Mouse (Mus musculus) forebrain, embryonic 15.5 days (tissue): Measurements from ENCODE around the gene 1700061G19Rik. TPM values are rescaled to one million over a fixed set of nuclear protein-coding genes. Genes with fewer than 3 reads are reported as not detected.
"Not testable (repeated sequence)": the region's sequence is repeated elsewhere in the genome, so short reads cannot be mapped to it uniquely, and the experiment has no call there.

Source experiments
- ATAC-seq: fragments of 200-750 bp; cut with Nextera tagmentation; replicated peaks from 2 replicates; pipeline ENCODE4 v1.8.0; 2017; ENCODE audit warnings: mild to moderate bottlenecking, moderate TSS enrichment, moderate library complexity
- H3K27ac ChIP-seq: fragments of 300-500 bp; sonication (generic); replicated peaks from 2 replicates; pipeline ENCODE4 v1.5.1; 2015; ENCODE audit warnings: mild to moderate bottlenecking, inconsistent platforms
- H3K27me3 ChIP-seq: fragments of 300-500 bp; sonication (generic); 2 replicates; pipeline ENCODE4 v1.6.1; 2015; ENCODE audit warnings: inconsistent platforms
- H3K36me3 ChIP-seq: fragments of 300-500 bp; sonication (generic); 2 replicates; pipeline ENCODE4 v1.6.1; 2015; ENCODE audit warnings: mild to moderate bottlenecking, inconsistent platforms
- H3K4me1 ChIP-seq: fragments of 300-500 bp; sonication (generic); 2 replicates; pipeline ENCODE4 v1.6.1; 2015; ENCODE audit warnings: inconsistent platforms
- H3K4me2 ChIP-seq: fragments of 300-500 bp; sonication (generic); replicated peaks from 2 replicates; pipeline ENCODE4 v1.6.1; 2015; ENCODE audit warnings: mild to moderate bottlenecking, inconsistent platforms
- H3K4me3 ChIP-seq: fragments of 300-500 bp; sonication (generic); 2 replicates; pipeline ENCODE4 v1.5.1; 2015; ENCODE audit warnings: mild to moderate bottlenecking, inconsistent platforms
- H3K9ac ChIP-seq: fragments of 300-500 bp; sonication (generic); replicated peaks from 2 replicates; pipeline ENCODE4 v1.6.1; 2015; ENCODE audit warnings: mild to moderate bottlenecking, inconsistent platforms
- H3K9me3 ChIP-seq: fragments of 300-500 bp; sonication (generic); 2 replicates; pipeline ENCODE4 v1.6.1; 2016; ENCODE audit warnings: inconsistent platforms
- WGBS: fragments of 180-500 bp; shearing (Covaris S2); methylation state at CpG from one replicate; pipeline ENCODE4 v1.1.7; 2015; ENCODE audit warnings: mixed read lengths; 5-methylcytosine and 5-hydroxymethylcytosine counted together
- polyA plus RNA-seq: library from polyadenylated mRNA; unstranded; fragments of >200 nt; fragmentation: Nextera tagmentation; extraction: Ambion mirVana; gene quantifications from 2 replicates; pipeline ENCODE4 v1.2.1, GENCODE M21; 2015

1700061G19Rik gene
- polyA plus RNA-seq, 1 experiment from 2014 or later, result 0.50 TPM

GRCm38 (mm10) chr17:56902698-56903097 lies 27.4 kb downstream of the 1700061G19Rik start:
- no peak overlapping the region for H3K9ac ChIP-seq
- H3K4me1 ChIP-seq, result peaks cover under 1% of the 10 kb centered on the region; the same call in 1 of the 2 replicates
- H3K36me3 ChIP-seq, result peaks cover 49% of the 10 kb centered on the region
- no peak overlapping the region for H3K27ac ChIP-seq
- H3K9me3 ChIP-seq, result no peaks in the 10 kb centered on the region
- H3K4me2 ChIP-seq, result no peak overlapping the region
- WGBS, result 86% methylated on average over 5 of the region's 5 CpGs
- H3K27me3 ChIP-seq, result no peaks in the 10 kb centered on the region
- H3K4me3 ChIP-seq, result no peak overlapping the region
- ATAC-seq, result no peak

GRCm38 (mm10) chr17:56906166-56906565 lies 30.9 kb downstream of the 1700061G19Rik start:
- ATAC-seq, result no peak
- WGBS, result 95% methylated on average over 3 of the region's 3 CpGs
- Histone ChIP-seq H3K27ac (no peak overlapping the region), H3K27me3 (no peaks in the 10 kb centered on the region), H3K4me1 (no peaks in the 10 kb centered on the region), H3K9ac (no peak overlapping the region), H3K9me3 (no peaks in the 10 kb centered on the region), H3K36me3 (peaks cover 42% of the 10 kb centered on the region), H3K4me3 (no peak overlapping the region), H3K4me2 (no peak overlapping the region)

GRCm38 (mm10) chr17:56907096-56907495 lies 31.8 kb downstream of the 1700061G19Rik start:
- ATAC-seq, result no peak
- H3K4me3 ChIP-seq, result no peak overlapping the region
- H3K9me3 ChIP-seq, result no peaks in the 10 kb centered on the region
- no peaks in the 10 kb centered on the region for H3K4me1 ChIP-seq
- H3K9ac ChIP-seq, result no peak overlapping the region
- 93% methylated on average over 5 of the region's 5 CpGs for WGBS
- no peaks in the 10 kb centered on the region for H3K27me3 ChIP-seq
- no peak overlapping the region for H3K4me2 ChIP-seq
- H3K36me3 ChIP-seq, result peaks cover 40% of the 10 kb centered on the region
- H3K27ac ChIP-seq, result no peak overlapping the region

- Histone ChIP-seq H3K27me3 (no peaks in the 10 kb centered on the region), H3K27ac (no peak overlapping the region), H3K4me2 (no peak overlapping the region), H3K4me3 (no peak overlapping the region), H3K9ac (no peak overlapping the region), H3K36me3 (peaks cover 40% of the 10 kb centered on the region), H3K4me1 (no peaks in the 10 kb centered on the region), H3K9me3 (no peaks in the 10 kb centered on the region)
- ATAC-seq, result no peak
- WGBS, result 89% methylated on average over 9 of the region's 9 CpGs
These were observed 32.6 kb downstream of the 1700061G19Rik start for GRCm38 (mm10) chr17:56907887-56908286.

- ATAC-seq, H3K4me1 ChIP-seq: not testable (repeated sequence)
These were observed 34.5 kb downstream of the 1700061G19Rik start for GRCm38 (mm10) chr17:56909764-56910163.

GRCm38 (mm10) chr17:56913023-56913422 lies 37.7 kb downstream of the 1700061G19Rik start:
- Histone ChIP-seq H3K4me3 (no peak overlapping the region), H3K27me3 (no peaks in the 10 kb centered on the region), H3K4me2 (no peak overlapping the region), H3K9me3 (no peaks in the 10 kb centered on the region), H3K36me3 (peaks cover 52% of the 10 kb centered on the region), H3K27ac (no peak overlapping the region), H3K4me1 (no peaks in the 10 kb centered on the region), H3K9ac (no peak overlapping the region)
- ATAC-seq, result no peak
- 98% methylated on average over 3 of the region's 3 CpGs for WGBS

More at GRCm38 (mm10) chr17:56909764-56910163, 34.5 kb downstream of the 1700061G19Rik start:
- not testable (repeated sequence) for H3K4me2 ChIP-seq, H3K9ac ChIP-seq, H3K27me3 ChIP-seq, H3K4me3 ChIP-seq, H3K27ac ChIP-seq, H3K9me3 ChIP-seq
- H3K36me3 ChIP-seq, result peaks cover 43% of the 10 kb centered on the region
- 78% methylated on average over 2 of the region's 2 CpGs for WGBS

GRCm38 (mm10) chr17:56913444-56913843 lies 38.2 kb downstream of the 1700061G19Rik start:
- Histone ChIP-seq H3K27ac (no peak overlapping the region), H3K9ac (no peak overlapping the region), H3K27me3 (no peaks in the 10 kb centered on the region), H3K9me3 (no peaks in the 10 kb centered on the region), H3K36me3 (peaks cover 53% of the 10 kb centered on the region), H3K4me1 (no peaks in the 10 kb centered on the region), H3K4me2 (no peak overlapping the region), H3K4me3 (no peak overlapping the region)
- no peak for ATAC-seq

GRCm38 (mm10) chr17:56917166-56917565 lies 41.9 kb downstream of the 1700061G19Rik start:
- H3K36me3 ChIP-seq, result peaks cover 48% of the 10 kb centered on the region
- no peaks in the 10 kb centered on the region for H3K27me3 ChIP-seq
- H3K9ac ChIP-seq, result no peak overlapping the region
- no peak overlapping the region for H3K4me2 ChIP-seq
- no peaks in the 10 kb centered on the region for H3K9me3 ChIP-seq
- H3K27ac ChIP-seq, result no peak overlapping the region
- ATAC-seq, result no peak
- H3K4me1 ChIP-seq, result no peaks in the 10 kb centered on the region
- no peak overlapping the region for H3K4me3 ChIP-seq
- WGBS, result 97% methylated on average over 2 of the region's 2 CpGs

- H3K36me3 ChIP-seq, result peaks cover 44% of the 10 kb centered on the region
- no peak overlapping the region for H3K4me3 ChIP-seq
- WGBS, result 82% methylated on average over 3 of the region's 3 CpGs
- ATAC-seq, result 0 out of 2 replicates have a peak, but pooled peaks have one; percentile 23
- no peak overlapping the region for H3K27ac ChIP-seq
- H3K4me1 ChIP-seq, result no peaks in the 10 kb centered on the region
- no peaks in the 10 kb centered on the region for H3K9me3 ChIP-seq
- H3K27me3 ChIP-seq, result no peaks in the 10 kb centered on the region
- no peak overlapping the region for H3K4me2 ChIP-seq
- no peak overlapping the region for H3K9ac ChIP-seq
These were observed 44.4 kb downstream of the 1700061G19Rik start for GRCm38 (mm10) chr17:56919725-56920124.

GRCm38 (mm10) chr17:56925998-56926397 lies 50.7 kb downstream of the 1700061G19Rik start:
- Histone ChIP-seq H3K27ac (no peak overlapping the region), H3K9me3 (no peaks in the 10 kb centered on the region), H3K9ac (no peak overlapping the region), H3K4me1 (peaks cover 7% of the 10 kb centered on the region), H3K4me2 (no peak overlapping the region), H3K4me3 (no peak overlapping the region), H3K27me3 (no peaks in the 10 kb centered on the region), H3K36me3 (peaks cover 26% of the 10 kb centered on the region)
- WGBS, result 93% methylated on average over 2 of the region's 2 CpGs
- ATAC-seq, result no peak

- H3K9me3 ChIP-seq, result no peaks in the 10 kb centered on the region
- no peaks in the 10 kb centered on the region for H3K27me3 ChIP-seq
- H3K4me1 ChIP-seq, result peaks cover 37% of the 10 kb centered on the region
- H3K4me2 ChIP-seq, result no peak overlapping the region
- H3K9ac ChIP-seq, result no peak overlapping the region
- H3K36me3 ChIP-seq, result peaks cover 15% of the 10 kb centered on the region; the same call in 1 of the 2 replicates
- no peak overlapping the region for H3K27ac ChIP-seq
- H3K4me3 ChIP-seq, result no peak overlapping the region
- ATAC-seq, result no peak
These were observed 53.8 kb downstream of the 1700061G19Rik start for GRCm38 (mm10) chr17:56929101-56929500.

- Histone ChIP-seq H3K36me3 (peaks cover 12% of the 10 kb centered on the region; the same call in 1 of the 2 replicates), H3K4me3 (no peak overlapping the region), H3K9ac (no peak overlapping the region), H3K4me2 (no peak overlapping the region), H3K27ac (no peak overlapping the region), H3K27me3 (no peaks in the 10 kb centered on the region), H3K9me3 (no peaks in the 10 kb centered on the region), H3K4me1 (peaks cover 41% of the 10 kb centered on the region)
- WGBS, result 83% methylated on average over 1 of the region's 1 CpGs
- no peak for ATAC-seq
These were observed 54.3 kb downstream of the 1700061G19Rik start for GRCm38 (mm10) chr17:56929530-56929929.

GRCm38 (mm10) chr17:56930026-56930425 lies 54.7 kb downstream of the 1700061G19Rik start:
- ATAC-seq, result no peak
- H3K4me1 ChIP-seq, result peaks cover 43% of the 10 kb centered on the region

More at GRCm38 (mm10) chr17:56930026-56930425, 54.7 kb downstream of the 1700061G19Rik start:
- Histone ChIP-seq H3K27ac (no peak overlapping the region), H3K9me3 (no peaks in the 10 kb centered on the region), H3K9ac (no peak overlapping the region), H3K4me2 (no peak overlapping the region), H3K36me3 (peaks cover 7% of the 10 kb centered on the region; the same call in 1 of the 2 replicates), H3K4me3 (no peak overlapping the region), H3K27me3 (no peaks in the 10 kb centered on the region)
- WGBS, result 95% methylated on average over 8 of the region's 8 CpGs
